Mouse (Mus musculus) bone marrow, adult 2 months (tissue): ENCODE results near the gene Rnh1.

Source experiments
- CTCF ChIP-seq: fragments of 200-500 bp; IDR thresholded peaks from 2 replicates; pipeline ENCODE4 v1.5.1; 2011; ENCODE audit warnings: low read length, control low read depth; ENCODE audit not compliant: control insufficient read depth, insufficient read depth
- POLR2A ChIP-seq: fragments of 200-500 bp; IDR thresholded peaks from 2 replicates; pipeline ENCODE4 v1.6.1; 2011; ENCODE audit warnings: low read depth, mild to moderate bottlenecking, control low read depth, low read length, borderline replicate concordance; ENCODE audit not compliant: control insufficient read depth

DNA sequence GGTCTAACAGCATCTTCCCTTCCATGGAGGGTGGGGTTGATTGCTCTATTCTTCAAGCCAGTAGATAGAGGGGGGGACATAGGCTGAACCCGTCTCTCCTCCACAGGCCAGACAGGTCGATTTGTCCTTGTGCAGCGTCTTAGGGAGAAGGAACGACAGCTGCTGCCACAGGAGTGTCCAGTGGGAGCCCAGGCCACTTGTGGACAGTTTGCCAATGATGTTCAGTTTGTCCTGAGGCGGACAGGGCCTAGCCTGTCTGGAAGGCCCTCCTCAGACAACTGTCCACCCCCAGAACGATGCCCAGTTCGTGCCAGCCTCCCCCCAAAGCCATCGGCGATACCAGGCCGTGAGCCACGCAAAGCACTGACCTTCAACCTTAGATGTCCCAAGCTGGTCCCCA is 44.2 kb upstream of the Rnh1 start:
- TF ChIP-seq POLR2A (no peak), CTCF (no peak)
